Mouse (Mus musculus): ENCODE measurements at regions not wholly inside any gene's neighbourhood (a gene's known extent, or its start where the extent isn't known, plus 50 kb on each side); places are given as distances from the start of the nearest gene placed in this dataset.

DNA sequence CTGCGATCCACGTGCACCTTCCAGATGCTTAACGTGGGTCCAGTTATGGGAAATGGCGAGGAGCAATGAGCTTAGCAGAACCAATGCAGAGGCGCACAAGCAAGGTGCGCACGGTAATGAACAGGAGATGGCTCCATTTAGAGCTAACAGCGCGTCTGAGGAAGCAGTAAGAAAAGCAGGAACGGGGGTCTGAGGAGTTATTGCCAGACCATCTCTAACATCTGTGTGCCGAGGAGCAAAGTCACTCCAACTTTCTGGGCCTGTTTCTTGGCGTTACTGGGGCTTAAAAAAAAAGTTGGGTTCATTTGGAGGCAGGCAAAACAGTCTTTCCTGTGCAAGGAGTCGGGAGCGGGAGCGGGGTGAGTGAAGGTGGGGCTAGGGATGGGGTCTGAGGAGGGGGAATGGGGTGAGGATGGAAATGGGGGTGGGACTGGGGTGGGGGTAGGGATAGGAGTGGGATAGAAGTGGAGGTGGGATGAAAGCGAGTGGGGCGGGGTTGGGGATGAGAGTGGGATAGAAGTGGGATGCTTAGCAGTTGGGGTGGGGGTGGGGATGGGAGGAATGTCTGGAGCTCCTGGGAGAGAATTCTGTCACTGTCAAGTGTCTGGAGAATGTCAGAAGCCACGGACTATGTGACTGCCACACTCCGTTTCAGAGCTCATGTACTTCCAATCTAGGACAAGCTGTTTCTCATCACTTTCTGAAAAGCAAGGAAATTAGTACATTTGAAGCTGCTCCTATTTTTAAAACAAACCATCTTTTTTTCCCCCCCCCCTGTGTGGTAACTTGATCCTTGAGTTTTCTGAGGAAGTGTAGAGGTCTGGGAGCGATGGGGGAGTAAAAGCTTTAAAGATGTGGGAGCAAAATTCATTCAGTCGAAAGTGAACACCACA is 225.6 kb upstream of the Ccdc122 start:
- 31% methylated on average over 21 of the region's 21 CpGs for WGBS
- H3K27ac ChIP-seq (ENCODE audit: low read length): peak overlapping the region; percentile 1; the same call in 1 of the 2 replicates
- H3K9ac ChIP-seq (replicated peaks; ENCODE audit: low read depth): no peak overlapping the region

DNA sequence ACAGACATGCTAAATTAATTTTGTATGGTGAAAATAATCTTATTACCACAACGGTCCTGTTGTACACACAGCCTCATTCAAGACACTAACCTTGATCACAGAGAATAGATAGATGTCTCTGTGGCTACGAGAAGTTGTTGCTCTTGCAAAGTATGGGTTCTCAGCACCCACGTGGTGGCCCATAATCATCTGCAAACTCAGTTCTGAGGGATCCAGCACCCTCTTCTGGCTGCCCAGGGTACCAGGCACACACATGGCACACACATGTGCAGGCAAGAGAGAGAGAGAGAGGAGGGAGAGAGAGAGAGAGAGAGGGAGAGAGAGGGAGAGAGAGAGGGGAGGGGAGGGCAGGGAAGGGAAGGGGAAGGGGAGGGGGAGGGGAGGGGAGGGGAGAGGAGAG is 226.5 kb upstream of the Ccdc122 start:
- Histone ChIP-seq H3K4me1 (ENCODE audit: insufficient read depth, low read depth, low read length) (peaks cover 4% of the 10 kb centered on the region; the same call in 1 of the 2 replicates), H3K9ac (replicated peaks; ENCODE audit: low read depth) (no peak overlapping the region), H3K4me2 (replicated peaks; ENCODE audit: low read depth, low read length) (no peak overlapping the region), H3K4me3 (ENCODE audit: low read depth, low read length) (no peak overlapping the region), H3K9me3 (ENCODE audit: low read length) (no peaks in the 10 kb centered on the region), H3K36me3 (ENCODE audit: insufficient read depth, low read length) (no peaks in the 10 kb centered on the region), H3K27me3 (replicated peaks; ENCODE audit: insufficient read depth, low read length) (no peaks in the 10 kb centered on the region), H3K27ac (ENCODE audit: low read length) (no peak overlapping the region)
- WGBS: 96% methylated on average over 3 of the region's 3 CpGs
- no peak for ATAC-seq
- TF ChIP-seq CTCF (IDR thresholded peaks at IDR 0.05) (0 out of 2 replicates have a peak, but pooled peaks have one; percentile 12), EP300 (IDR thresholded peaks at IDR 0.05) (no peak)
- DNase-seq (ENCODE audit: low spot score): no peak

More for the DNA sequence above, 225.6 kb upstream of the Ccdc122 start:
- Histone ChIP-seq H3K4me3 (ENCODE audit: low read depth, low read length) (no peak overlapping the region), H3K9me3 (ENCODE audit: low read length) (no peaks in the 10 kb centered on the region), H3K36me3 (ENCODE audit: insufficient read depth, low read length) (no peaks in the 10 kb centered on the region), H3K4me2 (replicated peaks; ENCODE audit: low read depth, low read length) (no peak overlapping the region), H3K27me3 (replicated peaks; ENCODE audit: insufficient read depth, low read length) (no peaks in the 10 kb centered on the region), H3K4me1 (ENCODE audit: insufficient read depth, low read depth, low read length) (no peaks in the 10 kb centered on the region)
- ATAC-seq (peak; percentile 65), DNase-seq (ENCODE audit: low spot score) (peak; percentile 73)
- TF ChIP-seq CTCF (IDR thresholded peaks at IDR 0.05): no peak
- no peak for TF ChIP-seq EP300 (IDR thresholded peaks at IDR 0.05)

DNA sequence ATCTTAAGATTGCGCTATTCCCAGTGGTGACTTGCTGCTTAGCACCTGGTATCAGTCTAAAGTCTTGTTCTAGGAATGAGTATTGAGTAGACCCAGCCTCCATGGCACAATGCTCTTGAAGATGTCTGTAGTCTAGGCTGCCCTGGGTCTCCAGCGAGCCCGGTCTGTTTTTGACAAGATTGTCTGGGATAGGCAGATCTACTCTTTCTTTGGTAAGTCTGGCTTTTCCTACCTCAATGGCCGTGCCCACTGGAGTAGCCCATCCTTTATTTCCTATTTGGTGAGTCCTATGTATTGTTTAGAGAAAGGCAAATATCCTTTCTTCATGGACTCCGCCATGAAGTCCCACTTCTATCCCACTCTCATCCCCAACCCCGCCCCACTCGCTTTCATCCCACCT is 227.2 kb upstream of the Ccdc122 start:
- TF ChIP-seq EP300 (IDR thresholded peaks at IDR 0.05) (no peak), CTCF (IDR thresholded peaks at IDR 0.05) (no peak)
- H3K9ac ChIP-seq (replicated peaks; ENCODE audit: low read depth): no peak overlapping the region
- DNase-seq (ENCODE audit: low spot score) (no peak), ATAC-seq (no peak)
- peaks cover 9% of the 10 kb centered on the region; the same call in 1 of the 2 replicates for H3K4me1 ChIP-seq (ENCODE audit: insufficient read depth, low read depth, low read length)
- H3K4me2 ChIP-seq (replicated peaks; ENCODE audit: low read depth, low read length): no peak overlapping the region
- no peaks in the 10 kb centered on the region for H3K36me3 ChIP-seq (ENCODE audit: insufficient read depth, low read length)
- no peaks in the 10 kb centered on the region for H3K9me3 ChIP-seq (ENCODE audit: low read length)
- WGBS: 95% methylated on average over 7 of the region's 7 CpGs
- H3K4me3 ChIP-seq (ENCODE audit: low read depth, low read length): no peak overlapping the region
- H3K27me3 ChIP-seq (replicated peaks; ENCODE audit: insufficient read depth, low read length): no peaks in the 10 kb centered on the region
- no peak overlapping the region for H3K27ac ChIP-seq (ENCODE audit: low read length)

DNA sequence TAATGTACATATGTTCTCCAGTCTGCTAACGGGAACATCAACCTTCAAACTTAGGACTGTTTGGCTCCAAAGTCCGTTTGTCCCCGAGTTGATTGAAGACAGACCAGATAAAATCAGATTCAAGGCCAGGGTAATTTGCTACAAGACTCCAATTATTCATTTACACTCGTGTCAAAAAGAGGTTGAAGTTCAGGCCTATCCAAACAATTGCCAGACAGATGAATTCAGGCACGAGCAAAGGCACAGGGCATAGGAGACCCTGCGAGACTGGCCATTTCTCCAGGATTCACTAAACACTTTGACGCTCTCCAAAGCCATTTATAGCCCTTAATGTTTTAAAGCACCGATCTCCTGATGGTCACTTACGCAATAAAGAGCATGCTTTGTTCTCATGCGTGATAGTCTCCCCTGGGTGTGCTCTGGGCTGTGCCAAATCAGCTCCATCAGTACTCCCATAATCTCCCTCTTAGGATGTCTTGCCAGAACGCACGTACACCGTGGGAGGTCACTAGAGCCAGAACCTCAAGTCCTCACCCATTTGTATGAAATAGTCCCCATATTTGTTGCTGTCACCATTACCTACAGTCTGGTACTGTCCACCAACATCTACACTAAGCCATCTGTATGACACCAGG is 231.3 kb upstream of the Ccdc122 start:
- no peak overlapping the region for H3K4me3 ChIP-seq (ENCODE audit: low read depth, low read length)
- no peaks in the 10 kb centered on the region for H3K36me3 ChIP-seq (ENCODE audit: insufficient read depth, low read length)
- H3K27ac ChIP-seq (ENCODE audit: low read length): peak overlapping the region; percentile 39; the same call in 1 of the 2 replicates
- no peak overlapping the region for H3K4me2 ChIP-seq (replicated peaks; ENCODE audit: low read depth, low read length)
- H3K4me1 ChIP-seq (ENCODE audit: insufficient read depth, low read depth, low read length): peaks cover 18% of the 10 kb centered on the region
- no peaks in the 10 kb centered on the region for H3K27me3 ChIP-seq (replicated peaks; ENCODE audit: insufficient read depth, low read length)
- DNase-seq (ENCODE audit: low spot score) (peak; percentile 52), ATAC-seq (peak; percentile 40; the same call in 1 of the 2 replicates)
- TF ChIP-seq CTCF (IDR thresholded peaks at IDR 0.05): no peak
- TF ChIP-seq EP300 (IDR thresholded peaks at IDR 0.05): no peak
- no peaks in the 10 kb centered on the region for H3K9me3 ChIP-seq (ENCODE audit: low read length)
- no peak overlapping the region for H3K9ac ChIP-seq (replicated peaks; ENCODE audit: low read depth)
- 25% methylated on average over 13 of the region's 13 CpGs for WGBS

DNA sequence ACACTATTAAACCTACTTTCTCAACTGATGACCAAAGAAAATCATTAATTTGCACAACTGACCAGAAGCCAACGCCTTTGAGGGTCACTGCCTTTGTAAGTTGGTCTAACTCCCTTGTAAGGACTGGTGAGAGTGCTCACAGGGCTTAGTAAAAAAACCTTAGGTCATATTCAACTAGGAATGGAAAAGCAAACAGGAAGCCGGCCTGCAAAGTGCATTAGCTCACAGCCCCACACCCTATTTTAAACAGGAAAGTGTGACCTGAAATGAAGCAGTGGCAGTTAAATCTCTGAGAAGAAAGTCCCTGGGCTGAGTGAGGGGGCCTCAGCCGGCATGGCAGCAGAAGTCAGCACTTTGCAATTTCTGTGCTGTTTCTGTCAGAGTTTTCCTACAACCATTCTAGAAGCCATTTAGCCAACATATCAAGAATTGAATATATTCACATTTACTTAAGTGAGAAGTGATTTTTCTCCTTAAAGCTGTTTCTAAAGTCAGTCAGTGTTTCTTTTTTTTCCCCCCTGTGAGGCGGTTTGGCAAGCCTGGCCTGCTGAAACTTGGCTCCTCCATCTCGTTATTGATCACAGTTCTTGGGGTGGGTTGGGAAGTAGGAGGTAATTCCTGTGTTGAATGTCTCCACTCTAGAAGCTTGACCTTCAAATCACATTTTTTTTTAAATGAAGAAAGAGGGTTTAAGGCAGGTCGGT is 232.0 kb upstream of the Ccdc122 start:
- 12% methylated on average over 6 of the region's 6 CpGs for WGBS
- Histone ChIP-seq H3K4me2 (replicated peaks; ENCODE audit: low read depth, low read length) (no peak overlapping the region), H3K4me1 (ENCODE audit: insufficient read depth, low read depth, low read length) (peaks cover 18% of the 10 kb centered on the region), H3K36me3 (ENCODE audit: insufficient read depth, low read length) (no peaks in the 10 kb centered on the region), H3K27ac (ENCODE audit: low read length) (peak overlapping the region; percentile 39; the same call in 1 of the 2 replicates), H3K27me3 (replicated peaks; ENCODE audit: insufficient read depth, low read length) (no peaks in the 10 kb centered on the region), H3K9me3 (ENCODE audit: low read length) (no peaks in the 10 kb centered on the region), H3K9ac (replicated peaks; ENCODE audit: low read depth) (no peak overlapping the region), H3K4me3 (ENCODE audit: low read depth, low read length) (no peak overlapping the region)
- TF ChIP-seq EP300 (IDR thresholded peaks at IDR 0.05): peak; percentile 67
- TF ChIP-seq CTCF (IDR thresholded peaks at IDR 0.05): no peak
- ATAC-seq (peak; percentile 74), DNase-seq (ENCODE audit: low spot score) (peak; percentile 74)

DNA sequence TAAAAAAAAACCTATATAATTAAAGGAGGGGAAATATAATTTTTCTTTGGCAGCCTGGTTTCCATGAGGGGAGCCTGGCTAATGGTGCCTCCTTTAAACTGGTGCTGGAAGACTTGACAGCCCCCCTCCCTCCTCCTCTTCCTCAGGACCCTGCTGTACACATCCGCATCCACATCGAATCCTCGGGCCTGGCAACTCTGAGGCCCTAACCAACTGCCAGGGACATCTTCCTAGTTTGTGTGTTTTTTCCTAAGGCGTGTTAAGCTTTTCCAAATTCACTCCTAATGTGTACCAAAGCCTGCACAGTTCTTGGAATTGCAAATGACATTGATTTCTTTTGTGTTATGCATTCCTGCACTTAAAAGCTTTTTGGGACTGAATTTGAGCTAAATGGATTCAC is 236.4 kb upstream of the Ccdc122 start:
- Histone ChIP-seq H3K36me3 (ENCODE audit: insufficient read depth, low read length) (no peaks in the 10 kb centered on the region), H3K27me3 (replicated peaks; ENCODE audit: insufficient read depth, low read length) (no peaks in the 10 kb centered on the region), H3K4me2 (replicated peaks; ENCODE audit: low read depth, low read length) (no peak overlapping the region), H3K4me3 (ENCODE audit: low read depth, low read length) (no peak overlapping the region), H3K9me3 (ENCODE audit: low read length) (no peaks in the 10 kb centered on the region), H3K27ac (ENCODE audit: low read length) (no peak overlapping the region), H3K9ac (replicated peaks; ENCODE audit: low read depth) (no peak overlapping the region), H3K4me1 (ENCODE audit: insufficient read depth, low read depth, low read length) (peaks cover 22% of the 10 kb centered on the region)
- DNase-seq (ENCODE audit: low spot score): no peak
- WGBS: 66% methylated on average over 4 of the region's 4 CpGs
- TF ChIP-seq EP300 (IDR thresholded peaks at IDR 0.05) (no peak), CTCF (IDR thresholded peaks at IDR 0.05) (no peak)
- no peak for ATAC-seq
